Mouse (Mus musculus): ENCODE measurements around the gene Clic3. TPM values are rescaled to one million over a fixed set of nuclear protein-coding genes. Genes with fewer than 3 reads are reported as not detected.

Gene Clic3
- polyA plus RNA-seq, 1 experiment, result 17.3 TPM

- DNase-seq, result no peak
- H3K27ac ChIP-seq (ENCODE audit: control insufficient read depth, insufficient read depth, low read length), result no peak overlapping the region
- no peaks in the 10 kb centered on the region for H3K36me3 ChIP-seq (ENCODE audit: control insufficient read depth, insufficient read depth, low read length)
- H3K27me3 ChIP-seq (ENCODE audit: control insufficient read depth, insufficient read depth, low read length), result no peaks in the 10 kb centered on the region
- TF ChIP-seq CTCF (IDR thresholded peaks at IDR 0.05; ENCODE audit: borderline replicate concordance, control insufficient read depth, extremely low read depth, insufficient read depth, low read length, poor library complexity) (no peak), POLR2A (IDR thresholded peaks at IDR 0.05; ENCODE audit: control insufficient read depth, extremely low read depth, insufficient read depth, low read length, poor library complexity) (no peak)
- H3K4me1 ChIP-seq (replicated peaks; ENCODE audit: control insufficient read depth, insufficient read depth, low read length), result no peaks in the 10 kb centered on the region
- WGBS, result 98% methylated on average over 20 of the region's 20 CpGs
- no peak overlapping the region for H3K4me3 ChIP-seq (ENCODE audit: control insufficient read depth, insufficient read depth, low read length)
Observed at GRCm38 (mm10) chr2:25441067-25441466, 15.6 kb upstream of the Clic3 start.

- no peak for DNase-seq
- Histone ChIP-seq H3K27me3 (ENCODE audit: control insufficient read depth, insufficient read depth, low read length) (no peaks in the 10 kb centered on the region), H3K27ac (ENCODE audit: control insufficient read depth, insufficient read depth, low read length) (no peak overlapping the region), H3K36me3 (ENCODE audit: control insufficient read depth, insufficient read depth, low read length) (no peaks in the 10 kb centered on the region), H3K4me1 (replicated peaks; ENCODE audit: control insufficient read depth, insufficient read depth, low read length) (no peaks in the 10 kb centered on the region), H3K4me3 (ENCODE audit: control insufficient read depth, insufficient read depth, low read length) (no peak overlapping the region)
- 96% methylated on average over 14 of the region's 14 CpGs for WGBS
- TF ChIP-seq POLR2A (IDR thresholded peaks at IDR 0.05; ENCODE audit: control insufficient read depth, extremely low read depth, insufficient read depth, low read length, poor library complexity) (no peak), CTCF (IDR thresholded peaks at IDR 0.05; ENCODE audit: borderline replicate concordance, control insufficient read depth, extremely low read depth, insufficient read depth, low read length, poor library complexity) (no peak)
Observed at GRCm38 (mm10) chr2:25442682-25443081, 14.0 kb upstream of the Clic3 start.

GRCm38 (mm10) chr2:25450853-25451647, 5.6 kb upstream of the Clic3 start:
- no peak for DNase-seq
- H3K27ac ChIP-seq (ENCODE audit: control insufficient read depth, insufficient read depth, low read length), result no peak overlapping the region
- TF ChIP-seq CTCF (IDR thresholded peaks at IDR 0.05; ENCODE audit: borderline replicate concordance, control insufficient read depth, extremely low read depth, insufficient read depth, low read length, poor library complexity) (no peak), POLR2A (IDR thresholded peaks at IDR 0.05; ENCODE audit: control insufficient read depth, extremely low read depth, insufficient read depth, low read length, poor library complexity) (no peak)

GRCm38 (mm10) chr2:25452951-25453350, 3.7 kb upstream of the Clic3 start:
- H3K27ac ChIP-seq (ENCODE audit: control insufficient read depth, insufficient read depth, low read length), result no peak overlapping the region
- no peaks in the 10 kb centered on the region; the same call in 1 of the 2 replicates for H3K4me1 ChIP-seq (replicated peaks; ENCODE audit: control insufficient read depth, insufficient read depth, low read length)
- WGBS, result 94% methylated on average over 1 of the region's 1 CpGs
- TF ChIP-seq CTCF (IDR thresholded peaks at IDR 0.05; ENCODE audit: borderline replicate concordance, control insufficient read depth, extremely low read depth, insufficient read depth, low read length, poor library complexity) (no peak), POLR2A (IDR thresholded peaks at IDR 0.05; ENCODE audit: control insufficient read depth, extremely low read depth, insufficient read depth, low read length, poor library complexity) (no peak)
- H3K36me3 ChIP-seq (ENCODE audit: control insufficient read depth, insufficient read depth, low read length), result no peaks in the 10 kb centered on the region; the same call in 1 of the 2 replicates
- no peak for DNase-seq
- H3K27me3 ChIP-seq (ENCODE audit: control insufficient read depth, insufficient read depth, low read length), result no peaks in the 10 kb centered on the region
- no peak overlapping the region for H3K4me3 ChIP-seq (ENCODE audit: control insufficient read depth, insufficient read depth, low read length)

More at GRCm38 (mm10) chr2:25450853-25451647, 5.6 kb upstream of the Clic3 start:
- 68% methylated on average over 8 of the region's 8 CpGs for WGBS
- no peaks in the 10 kb centered on the region for H3K36me3 ChIP-seq (ENCODE audit: control insufficient read depth, insufficient read depth, low read length)
- H3K4me1 ChIP-seq (replicated peaks; ENCODE audit: control insufficient read depth, insufficient read depth, low read length), result no peaks in the 10 kb centered on the region
- H3K27me3 ChIP-seq (ENCODE audit: control insufficient read depth, insufficient read depth, low read length), result no peaks in the 10 kb centered on the region
- H3K4me3 ChIP-seq (ENCODE audit: control insufficient read depth, insufficient read depth, low read length), result no peak overlapping the region

- peaks cover 21% of the 10 kb centered on the region for H3K4me1 ChIP-seq (replicated peaks; ENCODE audit: control insufficient read depth, insufficient read depth, low read length)
- no peak overlapping the region for H3K4me3 ChIP-seq (ENCODE audit: control insufficient read depth, insufficient read depth, low read length)
- H3K27me3 ChIP-seq (ENCODE audit: control insufficient read depth, insufficient read depth, low read length), result no peaks in the 10 kb centered on the region
- peaks cover 3% of the 10 kb centered on the region; the same call in 1 of the 2 replicates for H3K36me3 ChIP-seq (ENCODE audit: control insufficient read depth, insufficient read depth, low read length)
- DNase-seq, result no peak
- 95% methylated on average over 9 of the region's 9 CpGs for WGBS
- no peak for TF ChIP-seq POLR2A (IDR thresholded peaks at IDR 0.05; ENCODE audit: control insufficient read depth, extremely low read depth, insufficient read depth, low read length, poor library complexity)
- no peak for TF ChIP-seq CTCF (IDR thresholded peaks at IDR 0.05; ENCODE audit: borderline replicate concordance, control insufficient read depth, extremely low read depth, insufficient read depth, low read length, poor library complexity)
- H3K27ac ChIP-seq (ENCODE audit: control insufficient read depth, insufficient read depth, low read length), result no peak overlapping the region
Observed at GRCm38 (mm10) chr2:25457022-25457896, 621 bp downstream of the Clic3 start.

GRCm38 (mm10) chr2:25458911-25459310, 2.3 kb downstream of the Clic3 start:
- no peak overlapping the region for H3K27ac ChIP-seq (ENCODE audit: control insufficient read depth, insufficient read depth, low read length)
- DNase-seq, result no peak

More at GRCm38 (mm10) chr2:25458911-25459310, 2.3 kb downstream of the Clic3 start:
- H3K4me3 ChIP-seq (ENCODE audit: control insufficient read depth, insufficient read depth, low read length), result no peak overlapping the region
- H3K27me3 ChIP-seq (ENCODE audit: control insufficient read depth, insufficient read depth, low read length), result no peaks in the 10 kb centered on the region
- peaks cover 3% of the 10 kb centered on the region; the same call in 1 of the 2 replicates for H3K36me3 ChIP-seq (ENCODE audit: control insufficient read depth, insufficient read depth, low read length)
- H3K4me1 ChIP-seq (replicated peaks; ENCODE audit: control insufficient read depth, insufficient read depth, low read length), result peaks cover 28% of the 10 kb centered on the region
- 89% methylated on average over 5 of the region's 5 CpGs for WGBS
- no peak for TF ChIP-seq POLR2A (IDR thresholded peaks at IDR 0.05; ENCODE audit: control insufficient read depth, extremely low read depth, insufficient read depth, low read length, poor library complexity)
- TF ChIP-seq CTCF (IDR thresholded peaks at IDR 0.05; ENCODE audit: borderline replicate concordance, control insufficient read depth, extremely low read depth, insufficient read depth, low read length, poor library complexity), result no peak

All from thymus, adult 2 months (tissue).